Mouse (Mus musculus) liver, adult 2 months (tissue): ENCODE results near the gene Unc50.

Experiments used
- CTCF ChIP-seq: fragments of 200-500 bp; IDR thresholded peaks from 2 replicates; pipeline ENCODE4 v1.5.1; 2011; ENCODE audit warnings: low read depth, low read length, control low read depth
- POLR2A ChIP-seq: fragments of 200-500 bp; IDR thresholded peaks from 2 replicates; pipeline ENCODE4 v1.6.1; 2011; ENCODE audit warnings: low read length, control low read depth; ENCODE audit not compliant: insufficient read depth; ENCODE audit errors: extremely low read depth

- TF ChIP-seq POLR2A, result no peak
- no peak for TF ChIP-seq CTCF
These were observed 36.5 kb downstream of the Unc50 start for GRCm38 (mm10) chr1:37466322-37466995.
